Mouse (Mus musculus): ENCODE measurements around the gene Igbp1. TPM values are rescaled to one million over a fixed set of nuclear protein-coding genes. Genes with fewer than 3 reads are reported as not detected.

Igbp1 gene
- 27.2 and 32.9 TPM in 2 replicates for polyA plus RNA-seq (2012; rRNA removed)

GRCm38 (mm10) chrX:100494068-100494978 is at the start of gene Igbp1:
TSS of gene Igbp1 (plus strand) at chrX:100494291.
- WGBS, result 16% methylated on average over 32 of the region's 32 CpGs
- DNase-seq (ENCODE audit: low read depth, low spot score), result peak; percentile 56

DNA sequence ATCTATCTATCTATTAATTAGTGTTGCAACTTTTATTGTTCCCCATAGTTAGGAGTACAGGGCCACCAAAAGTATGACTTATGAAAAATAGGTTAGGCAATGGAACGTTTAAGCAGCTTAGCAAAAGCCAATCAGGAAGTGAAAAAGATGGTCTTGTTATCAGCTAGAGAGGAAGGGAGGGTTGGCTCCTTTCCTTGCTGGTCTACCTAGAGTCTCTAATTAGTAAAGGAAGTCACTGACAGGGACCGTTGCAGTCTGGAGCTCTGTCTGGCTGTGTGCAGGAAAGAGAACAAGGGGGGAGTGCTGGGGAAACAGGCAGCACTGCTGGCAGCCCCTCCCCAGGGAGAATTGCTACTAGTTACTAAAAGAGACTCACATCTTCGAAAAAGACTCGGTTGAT is 26.0 kb upstream of the Igbp1 start:
- WGBS, result 60% methylated on average over 4 of the region's 4 CpGs
- DNase-seq (ENCODE audit: low read depth, low spot score), result no peak

- 66% methylated on average over 3 of the region's 3 CpGs for WGBS
- DNase-seq (ENCODE audit: low read depth, low spot score), result no peak
Observed at GRCm38 (mm10) chrX:100470126-100470525, 24.0 kb upstream of the Igbp1 start.

DNA sequence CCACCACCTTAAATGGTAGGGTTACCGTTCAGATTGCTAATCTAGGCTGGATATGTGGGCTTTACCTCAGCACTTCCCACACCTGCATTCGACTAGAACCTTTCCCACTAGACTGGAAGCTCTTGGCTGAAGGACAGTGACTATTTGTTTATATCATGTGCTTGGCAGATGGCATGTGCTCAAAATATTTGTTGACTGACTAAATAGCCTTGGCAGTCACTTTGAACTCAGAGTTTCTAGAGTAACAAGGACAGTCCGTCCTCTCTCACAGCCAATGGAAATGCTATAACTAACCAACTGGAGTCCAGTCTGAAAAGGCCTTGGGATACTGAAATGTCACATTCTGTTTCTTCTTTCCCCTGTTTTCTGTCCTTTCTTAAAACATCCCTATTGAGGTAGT is 22.6 kb upstream of the Igbp1 start:
- DNase-seq (ENCODE audit: low read depth, low spot score), result no peak

DNA sequence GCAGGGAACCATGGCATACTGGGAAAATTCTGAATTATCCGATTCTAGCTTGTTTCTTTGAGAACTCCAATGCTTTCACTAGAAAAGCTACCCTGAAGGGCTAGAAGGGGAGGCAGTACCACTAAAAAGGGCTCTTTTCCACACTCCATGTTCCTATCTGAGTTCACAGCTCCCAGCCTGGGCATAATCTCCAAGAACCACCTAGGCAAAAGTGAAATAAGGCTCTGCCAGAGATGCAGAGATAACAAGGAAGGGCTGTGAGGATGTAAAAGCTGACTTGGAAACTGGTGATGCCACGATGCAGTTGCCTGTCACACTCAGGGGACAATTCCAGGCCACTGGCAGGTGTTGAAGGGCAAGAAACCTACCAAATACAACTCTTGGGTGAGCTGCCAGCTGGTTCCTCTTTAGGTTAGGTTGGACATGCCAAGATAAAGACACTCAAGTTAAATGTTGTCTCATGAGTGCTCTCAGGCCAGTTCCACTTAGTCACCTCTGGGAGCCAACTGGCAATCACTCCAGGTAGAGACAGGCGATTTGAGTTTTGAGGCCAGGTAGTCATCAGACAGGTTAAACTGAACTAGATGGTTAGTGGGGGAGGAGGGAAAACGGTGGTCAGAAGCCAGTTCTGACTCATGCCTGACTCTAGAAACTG is 18.4 kb upstream of the Igbp1 start:
- no peak for DNase-seq (ENCODE audit: low read depth, low spot score)
- WGBS, result 58% methylated on average over 4 of the region's 4 CpGs

More for the DNA sequence above, 22.6 kb upstream of the Igbp1 start:
- 75% methylated on average over 3 of the region's 3 CpGs for whole genome bisulfite sequencing

GRCm38 (mm10) chrX:100480317-100480716 is 13.8 kb upstream of the Igbp1 start:
- 23% methylated on average over 3 of the region's 3 CpGs for WGBS

GRCm38 (mm10) chrX:100493500-100494067 is 507 bp upstream of the Igbp1 start:
- no peak for DNase-seq (ENCODE audit: low read depth, low spot score)
- 20% methylated on average over 22 of the region's 22 CpGs for WGBS

More at GRCm38 (mm10) chrX:100480317-100480716, 13.8 kb upstream of the Igbp1 start:
- no peak for DNase-seq (ENCODE audit: low read depth, low spot score)

- WGBS, result 76% methylated on average over 5 of the region's 5 CpGs
- no peak for DNase-seq (ENCODE audit: low read depth, low spot score)
Observed at GRCm38 (mm10) chrX:100504175-100504851, 10.2 kb downstream of the Igbp1 start.

GRCm38 (mm10) chrX:100508164-100508563 is 14.1 kb downstream of the Igbp1 start:
- no peak for DNase-seq (ENCODE audit: low read depth, low spot score)
- 77% methylated on average over 4 of the region's 4 CpGs for WGBS

GRCm38 (mm10) chrX:100509921-100510320 is 15.8 kb downstream of the Igbp1 start:
- no peak for DNase-seq (ENCODE audit: low read depth, low spot score)
- WGBS, result 88% methylated on average over 3 of the region's 3 CpGs

DNA sequence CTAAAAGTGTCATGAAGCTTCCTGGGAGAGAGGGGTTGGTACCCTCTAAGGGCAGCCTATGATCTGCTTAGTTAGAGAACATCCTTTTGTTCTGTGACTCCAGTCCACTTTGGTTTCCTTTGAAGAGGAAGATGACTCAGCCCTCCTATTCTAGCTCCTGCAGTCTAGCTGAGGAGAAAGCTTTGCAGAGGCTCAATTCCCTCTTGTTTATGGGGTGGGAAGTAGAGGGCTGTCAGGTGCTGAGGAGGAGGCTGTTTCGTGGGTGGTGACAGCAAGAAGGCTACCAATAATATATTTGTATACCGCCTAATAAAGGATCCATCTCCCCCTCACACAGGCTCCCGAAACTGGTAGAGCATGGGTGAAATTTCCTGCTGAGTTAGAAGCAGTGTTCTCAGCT is 22.6 kb downstream of the Igbp1 start:
- 91% methylated on average over 3 of the region's 3 CpGs for WGBS
- DNase-seq (ENCODE audit: low read depth, low spot score), result no peak

- 89% methylated on average over 6 of the region's 6 CpGs for WGBS
- DNase-seq (ENCODE audit: low read depth, low spot score), result no peak
Observed at GRCm38 (mm10) chrX:100517626-100518025, 23.5 kb downstream of the Igbp1 start.

GRCm38 (mm10) chrX:100518532-100518931 is 24.4 kb downstream of the Igbp1 start:
- 70% methylated on average over 2 of the region's 2 CpGs for WGBS
- DNase-seq (ENCODE audit: low read depth, low spot score), result no peak

GRCm38 (mm10) chrX:100524471-100524870 is 30.4 kb downstream of the Igbp1 start, which contains the start of gene Dgat2l6:
TSS of gene Dgat2l6 (plus strand) at chrX:100524838.
- 80% methylated on average over 4 of the region's 4 CpGs for WGBS
- no peak for DNase-seq (ENCODE audit: low read depth, low spot score)

- no peak for DNase-seq (ENCODE audit: low read depth, low spot score)
- WGBS, result 77% methylated on average over 3 of the region's 3 CpGs
Observed at GRCm38 (mm10) chrX:100556026-100556425, 61.9 kb downstream of the Igbp1 start.

GRCm38 (mm10) chrX:100565696-100566095 is 71.6 kb downstream of the Igbp1 start:
- WGBS, result 80% methylated on average over 3 of the region's 3 CpGs
- no peak for DNase-seq (ENCODE audit: low read depth, low spot score)

All from large intestine, adult 2 months (tissue).